Mouse (Mus musculus) left cerebral cortex, postnatal 25 days (tissue): ENCODE data around the gene Plpp3. TPM values are rescaled to one million over a fixed set of nuclear protein-coding genes. Genes with fewer than 3 reads are reported as not detected.

Source experiments
- DNase-seq, 2 experiments: peaks; one replicate each; pipeline ENCODE4 v3.0.0; 2022; ENCODE audit warnings: low spot score in 2 of 2, mixed read lengths in 1 of 2
- intact Hi-C: fragments of 180-260 bp; cut with DNase I; formaldehyde crosslinking; loops from one replicate; pipeline ENCODE4 v1.15.1; 2025
- total RNA-seq, 2 experiments: library from RNA; stranded (reverse); gene quantifications; 2 replicates each; pipeline ENCODE4 v1.2.3; 2021

Plpp3 gene
- total RNA-seq, 2 experiments from 2014 or later = 163 to 170 TPM

GRCm38 (mm10) chr4:105276062-105276795, 119.1 kb downstream of the Plpp3 start:
- intact Hi-C loops = no loop called here
- no peak for DNase-seq

- no peak for DNase-seq
- intact Hi-C loops = no loop called here
These were observed 121.0 kb downstream of the Plpp3 start for GRCm38 (mm10) chr4:105278161-105278560.

- DNase-seq = no peak
- intact Hi-C loops = no loop called here
These were observed 121.6 kb downstream of the Plpp3 start for GRCm38 (mm10) chr4:105278571-105279410.

GRCm38 (mm10) chr4:105279806-105280205, 122.7 kb downstream of the Plpp3 start:
- intact Hi-C loops = no loop called here
- DNase-seq = no peak

GRCm38 (mm10) chr4:105281751-105282231, 124.6 kb downstream of the Plpp3 start:
- no peak for DNase-seq
- intact Hi-C loops = no loop called here

Other genes with a start within 250 kb of the Plpp3 start
- 1 to 10 TPM; 1.5 to 1.6 TPM for gene Fyb2, start 243.9 kb upstream of the Plpp3 start, total RNA-seq
- 10 to 100 TPM; 31.0 to 31.6 TPM for gene Prkaa2, start 47.5 kb upstream of the Plpp3 start, total RNA-seq